Mouse (Mus musculus): ENCODE results near the gene Prrg3.
"Not testable (repeated sequence)": the region's sequence is repeated elsewhere in the genome, so short reads cannot be mapped to it uniquely, and the experiment has no call there.

Gene Prrg3

DNA sequence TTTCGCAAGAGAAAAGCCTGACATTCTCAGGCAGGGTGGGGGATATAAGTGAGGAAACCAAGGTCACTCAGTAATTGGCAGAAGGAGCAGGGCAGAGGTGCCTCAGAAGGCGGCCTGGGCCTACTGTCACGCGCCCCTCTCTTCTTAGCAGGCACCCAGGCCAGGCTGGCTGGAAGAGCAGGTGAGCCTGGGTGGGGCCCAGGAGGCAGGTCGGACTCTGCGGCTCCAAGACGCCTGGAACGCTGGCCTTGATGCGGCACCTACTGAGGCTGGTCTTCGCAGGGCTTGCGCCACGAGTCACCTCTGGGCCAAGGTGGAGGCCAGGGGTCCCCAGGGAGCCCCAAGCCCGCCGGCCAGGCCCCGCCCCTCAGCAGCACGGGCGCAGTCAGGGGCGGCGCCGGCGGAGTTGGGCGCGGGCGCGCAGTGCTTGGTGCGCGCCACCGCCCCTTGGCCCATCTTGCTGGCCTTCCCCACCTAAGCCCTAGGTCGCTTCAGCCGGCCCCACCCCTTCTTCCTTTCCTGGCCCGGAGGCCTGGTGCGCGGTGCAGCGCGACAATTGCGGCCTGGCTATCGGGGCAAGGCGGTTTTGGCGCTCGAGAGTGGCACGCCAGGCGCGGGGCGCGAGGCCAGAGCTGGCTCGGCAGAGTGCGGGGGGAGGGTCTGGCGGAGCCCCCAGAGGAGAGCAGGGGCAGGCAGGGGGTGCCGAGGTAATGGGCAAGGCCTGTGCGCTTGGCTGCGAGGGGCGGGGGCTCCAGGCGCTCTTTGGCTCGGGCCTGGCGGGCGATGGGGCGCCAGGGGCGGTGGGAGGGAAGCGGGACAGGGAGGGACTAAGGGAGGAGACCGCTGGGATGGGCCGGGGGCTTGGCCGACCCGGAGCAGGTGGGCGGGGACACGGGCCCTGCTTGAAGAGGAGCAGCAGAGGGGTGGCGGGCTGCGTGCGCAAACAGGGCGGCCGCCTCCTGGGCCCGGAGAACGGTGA lies at the start of gene Prrg3:
Prrg3 (plus strand) TSS at position 552 of the 979 bp plus-strand sequence.
- peak; percentile 79 for DNase-seq

DNA sequence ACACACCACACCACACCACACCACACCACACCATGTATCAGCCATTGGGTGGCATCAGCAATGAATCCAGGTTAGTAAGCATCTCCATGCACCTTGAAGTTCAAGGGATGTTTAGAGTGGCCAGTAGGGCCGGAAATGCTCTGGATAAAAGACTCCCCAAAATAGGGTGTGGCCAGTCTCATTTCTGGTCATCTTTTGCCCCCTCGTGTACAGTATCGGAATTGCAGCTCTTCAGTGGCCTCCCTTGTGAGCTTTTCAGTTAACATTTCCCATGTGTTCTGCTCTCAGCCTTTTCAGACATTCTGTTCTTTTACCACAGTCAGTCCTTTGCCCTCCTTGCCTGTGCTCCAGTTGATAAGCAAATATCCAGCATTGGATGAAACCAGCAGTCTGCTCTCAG lies 15.8 kb upstream of the Prrg3 start:
- peak; percentile 59 for DNase-seq

DNA sequence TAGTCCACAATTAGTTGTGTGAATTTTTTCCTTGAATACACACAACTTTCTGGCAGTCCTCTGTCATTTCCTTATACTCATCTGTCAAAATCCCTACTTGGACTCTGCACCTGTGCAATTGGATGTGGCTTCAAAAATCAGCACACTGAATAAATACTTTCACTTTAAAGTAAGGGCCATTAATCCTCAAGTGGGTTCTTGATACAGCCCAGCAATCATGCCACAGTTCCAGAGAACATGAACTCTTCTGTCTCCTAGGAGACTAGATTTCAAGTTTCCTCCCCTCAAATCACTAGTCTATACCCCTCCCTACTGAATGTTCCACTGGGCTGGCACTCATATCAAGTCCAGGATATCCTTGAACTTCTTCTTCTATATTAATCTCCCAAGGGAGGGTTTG lies 4.1 kb upstream of the Prrg3 start:
- no peak for DNase-seq

DNA sequence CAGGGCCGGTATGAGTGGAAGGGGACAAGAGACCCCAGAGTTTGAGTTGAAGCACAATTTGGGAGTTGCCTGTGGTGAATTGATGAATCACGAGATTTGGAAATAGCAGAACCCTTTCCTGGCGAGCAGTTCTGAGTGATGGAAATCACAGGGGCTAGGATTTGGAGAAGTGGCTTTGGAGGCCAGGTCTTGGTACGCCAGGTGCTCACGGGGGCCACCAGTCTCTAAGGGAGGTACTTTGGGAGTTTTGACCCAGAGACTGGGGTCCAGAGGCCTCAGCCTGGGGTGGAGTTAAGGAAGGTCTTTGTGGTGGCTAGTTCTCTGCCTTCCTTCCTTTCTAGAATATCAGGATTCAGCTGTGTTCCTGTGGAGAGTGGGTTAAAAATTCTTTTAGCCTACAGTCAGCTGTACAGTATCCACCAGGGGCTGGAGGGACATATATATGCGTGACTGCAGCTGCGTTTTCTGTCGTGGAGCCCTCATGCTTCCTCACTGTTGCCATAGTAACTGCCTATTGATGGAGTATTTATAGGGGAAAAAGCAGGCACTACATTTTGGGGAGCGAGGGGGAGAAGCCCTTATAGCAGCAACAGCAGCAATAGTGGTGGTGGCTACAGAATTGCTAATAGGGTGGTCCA lies 970 bp downstream of the Prrg3 start:
- no peak for DNase-seq

DNA sequence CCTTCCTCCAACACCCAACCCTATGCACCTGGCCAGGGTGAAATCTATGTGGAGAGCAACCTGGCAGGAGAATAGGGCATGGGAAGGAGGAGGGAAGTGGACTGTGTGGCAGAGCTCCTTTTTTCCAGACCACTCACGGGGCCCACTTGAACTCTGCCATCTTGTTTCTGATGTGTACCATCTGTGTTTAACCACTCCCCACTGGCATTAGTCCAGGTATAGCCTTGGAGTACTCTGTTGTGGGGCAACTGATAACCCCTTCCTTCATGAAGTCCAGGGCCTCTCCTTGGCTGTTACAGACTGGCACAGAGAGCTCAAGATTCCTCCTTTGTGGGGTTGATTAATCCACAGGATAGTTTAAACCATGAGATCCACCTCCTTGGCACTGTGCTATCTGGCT lies 5.8 kb downstream of the Prrg3 start:
- no peak for DNase-seq

DNA sequence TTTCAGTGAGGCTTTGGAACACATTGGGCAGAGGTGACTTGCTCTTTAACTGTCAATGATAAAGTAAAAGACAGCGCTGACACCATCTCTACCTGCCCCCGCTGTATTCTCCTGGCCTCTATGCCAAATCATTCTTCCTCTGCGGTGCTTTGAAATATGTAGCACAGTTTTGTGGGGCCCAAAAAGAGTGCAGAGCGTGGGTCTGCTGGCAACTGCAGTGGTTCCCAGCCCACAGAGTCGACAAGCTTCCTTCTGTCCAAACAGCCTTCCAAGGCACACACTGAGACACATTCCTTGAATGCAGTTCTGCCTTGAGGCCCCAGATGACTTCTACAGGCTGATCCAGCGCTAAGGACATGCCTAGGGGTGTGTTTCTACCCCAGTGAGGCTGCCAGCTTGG lies 6.4 kb downstream of the Prrg3 start:
- DNase-seq: no peak

DNA sequence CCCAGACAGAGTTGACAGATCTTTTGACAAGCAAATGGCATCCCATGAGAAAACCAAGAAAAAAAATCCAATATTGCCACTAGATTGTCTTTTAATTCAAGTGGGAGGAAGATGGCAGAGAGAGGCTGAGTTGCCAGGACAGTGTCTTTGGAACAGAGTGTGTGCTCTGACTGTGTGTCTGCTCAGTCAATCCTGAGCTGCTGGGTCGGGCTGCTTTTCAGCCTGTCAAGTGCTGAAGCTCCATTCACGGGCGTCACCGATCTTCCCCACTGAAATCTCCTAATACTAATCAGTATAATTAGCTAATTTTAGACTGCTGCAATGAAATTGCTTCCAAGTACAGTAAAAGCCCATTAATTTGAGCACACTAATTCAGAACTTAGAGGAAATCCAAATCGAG lies 8.9 kb downstream of the Prrg3 start:
- DNase-seq: no peak

DNA sequence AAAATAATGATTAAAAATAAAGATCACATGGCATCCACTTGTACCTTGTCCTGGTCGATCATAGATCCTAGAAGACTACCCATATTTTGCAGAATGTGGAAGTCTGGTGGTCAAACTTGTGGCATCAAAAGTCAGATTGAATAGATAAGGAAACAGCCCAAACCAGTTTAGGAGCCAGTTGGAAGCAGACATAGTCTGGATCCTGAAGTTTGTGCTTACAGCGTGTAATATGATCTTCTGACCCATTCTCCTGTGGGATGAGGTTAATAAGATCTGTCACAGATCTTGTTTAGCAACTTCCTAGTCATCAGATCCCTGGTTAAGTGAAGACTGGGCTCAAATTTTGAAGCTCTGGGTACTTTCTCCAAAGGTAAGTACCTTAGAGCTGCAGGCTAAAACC lies 10.3 kb downstream of the Prrg3 start, which contains the start of gene Fate1:
Fate1 (plus strand) TSS at position 301 of the 400 bp plus-strand sequence.
- no peak for DNase-seq

DNA sequence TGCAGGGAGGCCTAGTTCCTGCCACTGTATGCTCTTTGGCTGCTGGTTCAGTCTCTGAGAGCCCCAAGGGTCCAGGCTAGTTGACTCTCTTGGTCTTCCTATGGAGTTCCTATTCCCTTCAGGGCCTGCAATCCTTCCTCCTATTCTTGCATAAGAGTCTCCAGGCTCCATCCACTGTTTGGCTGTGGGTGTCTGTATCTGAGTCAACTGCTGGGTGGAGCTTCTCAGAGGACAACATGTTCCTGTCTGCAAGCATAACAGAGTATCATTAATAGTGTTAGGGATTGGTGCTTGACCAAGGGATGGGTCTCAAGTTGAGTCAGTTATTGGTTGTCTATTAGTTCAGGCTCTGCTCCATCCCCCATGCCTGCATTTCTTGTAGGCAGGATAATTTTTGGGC lies 15.3 kb downstream of the Prrg3 start:
- DNase-seq: not testable (repeated sequence)

DNA sequence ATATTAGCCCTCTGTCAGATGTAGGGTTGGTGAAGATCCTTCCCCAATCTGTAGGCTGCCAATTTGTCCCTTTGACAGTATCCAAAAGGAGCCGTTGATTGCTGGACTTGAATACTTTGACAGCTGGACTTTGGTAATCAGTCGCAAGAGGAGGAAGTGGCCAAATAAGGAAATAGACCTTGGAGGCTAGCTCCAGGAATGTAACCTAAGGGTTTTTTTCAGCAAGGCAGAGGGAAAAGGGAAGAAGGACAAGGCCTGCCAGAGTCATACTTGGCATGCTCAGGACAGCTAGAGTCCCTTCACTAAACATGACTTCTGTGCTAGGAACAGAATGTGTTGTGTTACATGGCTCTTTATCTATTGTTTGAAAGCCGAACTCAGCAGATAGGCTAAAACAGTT lies 18.0 kb downstream of the Prrg3 start:
- no peak for DNase-seq

DNA sequence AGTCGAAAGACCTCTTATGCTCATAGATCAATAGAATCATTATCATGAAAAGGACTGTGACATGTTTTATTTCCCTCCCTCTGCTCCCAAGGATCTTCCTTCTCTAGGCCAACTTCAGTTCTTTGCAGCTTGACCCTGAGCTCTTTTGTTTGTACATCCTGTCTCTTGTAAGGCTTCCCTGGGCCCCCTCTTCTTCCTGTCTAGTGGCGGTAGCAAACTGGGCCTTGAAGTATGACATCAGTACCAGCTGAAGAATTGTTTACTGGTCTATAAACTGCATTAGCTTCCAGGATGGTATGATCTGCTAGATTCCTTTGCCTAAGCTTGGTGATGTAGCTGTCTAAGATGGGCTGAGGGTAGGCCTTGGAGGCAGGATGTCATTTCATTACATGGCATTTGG lies 18.9 kb downstream of the Prrg3 start:
- no peak for DNase-seq

DNA sequence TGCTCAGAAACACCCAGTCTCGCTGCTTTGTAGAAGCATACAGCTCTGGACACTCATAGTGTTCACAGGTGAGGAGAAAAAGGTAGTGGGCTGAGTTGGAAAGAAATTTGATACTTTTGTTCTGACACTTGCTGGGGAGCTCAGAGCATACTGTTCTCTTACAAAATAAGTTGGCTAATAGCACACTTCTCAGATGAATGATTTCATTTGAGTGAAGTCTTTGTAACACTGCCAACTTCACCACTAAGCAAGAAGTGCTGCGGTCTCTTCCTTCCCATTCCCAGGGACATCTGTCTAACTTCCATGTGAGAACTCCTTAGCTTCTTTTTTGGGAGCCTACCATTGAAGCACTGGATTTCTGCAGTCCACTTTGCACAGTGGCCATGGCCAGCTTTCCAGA lies 20.8 kb downstream of the Prrg3 start:
- DNase-seq: no peak

DNA sequence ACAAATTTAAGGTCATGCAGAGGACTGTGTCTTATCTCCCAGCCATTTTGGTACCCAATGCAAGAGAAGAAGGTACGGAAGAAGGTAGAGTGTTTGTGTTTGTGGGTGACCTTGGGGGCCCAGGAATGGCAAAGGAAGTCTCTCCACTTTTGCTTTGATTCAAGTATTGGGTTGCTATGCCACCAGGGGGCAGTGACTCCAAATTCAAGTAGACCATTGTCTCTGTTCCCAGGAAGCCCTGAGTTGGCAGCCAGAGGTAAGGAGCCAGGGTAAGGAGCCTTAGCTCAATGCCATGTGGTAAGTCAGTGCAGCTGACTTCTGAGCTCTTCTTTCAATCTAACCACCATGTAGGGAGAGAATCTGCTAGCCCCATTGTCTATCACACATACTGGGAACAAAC lies 21.4 kb downstream of the Prrg3 start:
- peak; percentile 22 for DNase-seq

DNA sequence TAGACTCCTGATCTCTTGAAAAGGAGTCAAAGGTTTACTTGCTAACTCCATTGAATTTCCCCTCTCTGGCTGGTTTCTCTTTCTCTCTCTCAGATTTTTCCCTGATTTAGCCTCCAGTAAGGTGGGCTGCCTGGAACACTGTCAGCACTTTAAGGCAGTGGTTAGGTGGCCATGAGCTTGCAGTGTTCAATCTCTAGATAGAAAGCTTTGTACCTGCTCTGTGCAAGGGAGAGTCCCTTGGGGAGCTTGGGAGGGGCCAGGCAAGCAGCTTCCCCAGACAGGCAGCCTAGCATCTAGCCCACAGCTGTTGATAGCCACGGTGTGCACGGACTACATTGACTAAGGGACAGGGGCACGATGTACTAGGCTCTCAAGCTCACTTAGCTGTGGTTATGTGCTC lies 29.1 kb downstream of the Prrg3 start, which contains the start of gene Cnga2:
Cnga2 (plus strand) TSS at position 301 of the 400 bp plus-strand sequence.
- DNase-seq: no peak

DNA sequence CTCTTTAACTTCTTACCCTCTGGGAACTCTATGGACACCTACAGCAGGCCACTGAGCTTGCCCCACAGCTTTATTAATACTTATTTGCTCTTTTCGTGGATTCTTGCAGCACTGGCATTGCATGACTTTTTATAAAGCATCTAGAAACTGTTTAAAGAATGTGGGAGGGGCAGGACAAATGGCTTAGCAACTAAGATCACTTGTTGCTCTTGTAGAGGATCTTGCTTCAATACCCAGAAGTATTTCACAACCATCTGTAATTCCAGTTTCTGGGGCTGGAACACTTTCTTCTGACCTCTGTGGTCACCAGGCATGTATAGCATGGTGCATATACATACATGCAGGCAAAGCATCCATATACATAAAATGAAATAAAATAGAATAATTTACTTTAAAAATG lies 33.5 kb downstream of the Prrg3 start:
- no peak for DNase-seq

DNA sequence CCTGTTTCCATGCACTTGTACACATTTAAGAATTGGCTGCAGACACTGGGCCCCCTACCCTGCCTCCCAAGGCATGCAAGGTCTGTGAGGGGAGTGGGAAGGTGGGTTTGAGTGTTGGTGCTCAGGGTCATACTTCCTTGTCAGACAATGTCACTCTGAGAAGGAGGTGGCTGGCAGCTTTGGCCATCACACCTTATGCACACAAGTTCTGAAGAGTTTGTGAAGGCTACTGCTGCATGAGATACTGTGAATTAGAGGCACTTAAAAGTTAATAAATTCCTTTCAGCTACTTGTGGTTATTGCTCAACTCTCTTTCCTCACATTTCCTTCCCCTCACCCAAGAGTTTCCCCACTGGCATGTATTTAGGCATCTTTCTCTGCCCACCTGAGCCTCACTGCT lies 47.5 kb downstream of the Prrg3 start:
- no peak for DNase-seq

DNA sequence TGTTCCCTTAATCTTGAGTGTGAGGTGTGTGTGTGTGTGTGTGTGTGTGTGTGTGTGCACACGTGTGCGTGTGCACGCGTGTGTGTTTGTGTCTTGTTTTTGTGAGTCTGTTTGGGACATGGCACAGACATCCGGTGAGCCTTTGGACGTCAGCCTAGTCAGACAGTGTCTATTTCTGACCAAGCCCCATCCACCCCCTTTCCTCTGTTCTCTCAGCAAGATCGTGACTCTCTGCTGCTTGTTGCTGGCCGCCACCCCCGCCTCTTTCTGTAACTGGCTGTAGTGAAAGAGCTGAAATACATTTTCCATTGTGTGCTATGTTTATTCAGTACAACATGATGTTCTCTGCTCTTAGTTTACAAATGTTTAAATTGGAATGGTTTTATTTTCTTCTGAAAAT lies 49.8 kb downstream of the Prrg3 start:
- DNase-seq: peak; percentile 18

DNA sequence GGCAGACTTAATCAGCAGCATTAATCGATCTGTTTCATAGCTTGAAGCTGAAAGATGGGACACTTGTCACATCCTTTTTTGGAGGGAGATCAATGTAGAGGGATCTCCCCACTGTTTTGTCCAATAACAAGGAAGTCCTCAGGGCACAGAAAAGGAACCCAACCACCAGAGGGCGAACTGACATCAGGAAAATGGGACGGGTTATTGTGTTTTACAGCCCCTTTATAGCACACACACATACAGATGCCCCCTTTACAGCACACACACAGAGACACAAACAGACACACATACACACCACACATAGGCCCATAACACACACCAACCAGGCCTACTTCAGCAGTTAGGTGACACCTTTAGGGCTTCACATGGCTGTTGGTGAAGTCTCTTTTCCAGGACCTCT lies 50.4 kb downstream of the Prrg3 start:
- peak; percentile 54 for DNase-seq

DNA sequence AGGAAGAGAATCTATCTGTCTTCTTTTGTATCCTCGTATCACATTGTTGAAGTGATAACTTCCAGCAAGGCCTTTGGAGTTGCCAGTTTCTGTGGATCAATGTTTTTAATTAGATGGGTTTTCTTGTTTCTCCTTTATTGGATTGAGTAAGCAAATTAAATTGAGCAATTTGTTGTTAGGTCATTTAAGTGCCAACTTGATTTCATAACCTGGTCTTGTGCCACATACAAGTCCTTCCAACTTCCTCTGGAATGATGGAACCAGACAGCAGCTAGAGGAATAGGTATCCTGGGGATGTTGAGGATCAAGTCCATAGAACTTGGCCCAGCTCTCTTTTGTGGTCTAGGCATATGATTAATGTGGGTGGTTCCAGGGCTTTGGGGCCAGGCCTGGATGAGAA lies 59.8 kb downstream of the Prrg3 start:
- no peak for DNase-seq

Data from retina, postnatal 1 day (tissue).